Mouse (Mus musculus): ENCODE measurements around the gene Ptprk.

- TF ChIP-seq CTCF (IDR thresholded peaks at IDR 0.05) (no peak), POLR2A (IDR thresholded peaks at IDR 0.05; ENCODE audit: insufficient read depth, low read depth, low read length) (no peak), EP300 (IDR thresholded peaks at IDR 0.05; ENCODE audit: insufficient read depth, low read depth, low read length) (no peak)
Observed at GRCm38 (mm10) chr10:28374874-28375273, 300.3 kb downstream of the Ptprk start.
